Mouse (Mus musculus) spleen, adult 12 weeks (tissue): ENCODE measurements around the gene Dmrtc2.
"Not testable (repeated sequence)": the region's sequence is repeated elsewhere in the genome, so short reads cannot be mapped to it uniquely, and the experiment has no call there.

Experiments
- DNase-seq: peaks from one replicate; pipeline ENCODE4 v3.0.0; 2022; ENCODE audit warnings: low spot score

Gene Dmrtc2

GRCm38 (mm10) chr7:24869532-24870165, at the start of gene Dmrtc2, which contains the start of gene Lypd4:
TSS of gene Dmrtc2 (plus strand) at chr7:24870057.
TSS of gene Lypd4 (minus strand) at chr7:24869941.
- DNase-seq, result no peak

GRCm38 (mm10) chr7:24824452-24824851, 45.4 kb upstream of the Dmrtc2 start:
- DNase-seq, result no peak

GRCm38 (mm10) chr7:24827181-24827580, 42.7 kb upstream of the Dmrtc2 start:
- DNase-seq, result no peak

GRCm38 (mm10) chr7:24838732-24839409, 31.0 kb upstream of the Dmrtc2 start:
- DNase-seq, result peak; percentile 47

GRCm38 (mm10) chr7:24839410-24839808, 30.4 kb upstream of the Dmrtc2 start:
- no peak for DNase-seq

GRCm38 (mm10) chr7:24840331-24840730, 29.5 kb upstream of the Dmrtc2 start:
- DNase-seq, result no peak

GRCm38 (mm10) chr7:24841009-24841408, 28.8 kb upstream of the Dmrtc2 start:
- DNase-seq, result no peak

- DNase-seq, result no peak
Measured at GRCm38 (mm10) chr7:24844144-24844543, 25.7 kb upstream of the Dmrtc2 start.

- no peak for DNase-seq
Measured at GRCm38 (mm10) chr7:24845181-24845580, 24.7 kb upstream of the Dmrtc2 start.

GRCm38 (mm10) chr7:24845713-24846112, 24.1 kb upstream of the Dmrtc2 start:
- no peak for DNase-seq

- not testable (repeated sequence) for DNase-seq
Measured at GRCm38 (mm10) chr7:24846576-24846975, 23.3 kb upstream of the Dmrtc2 start.

- DNase-seq, result no peak
Measured at GRCm38 (mm10) chr7:24850162-24850561, 19.7 kb upstream of the Dmrtc2 start.

GRCm38 (mm10) chr7:24850899-24851303, 19.0 kb upstream of the Dmrtc2 start:
- peak; percentile 33 for DNase-seq

- no peak for DNase-seq
Measured at GRCm38 (mm10) chr7:24851596-24852325, 18.1 kb upstream of the Dmrtc2 start.

- peak; percentile 63 for DNase-seq
Measured at GRCm38 (mm10) chr7:24852557-24853232, 17.2 kb upstream of the Dmrtc2 start.

GRCm38 (mm10) chr7:24853233-24853563, 16.7 kb upstream of the Dmrtc2 start:
- no peak for DNase-seq

- DNase-seq, result no peak
Measured at GRCm38 (mm10) chr7:24853695-24854094, 16.2 kb upstream of the Dmrtc2 start.

- no peak for DNase-seq
Measured at GRCm38 (mm10) chr7:24856460-24857120, 13.3 kb upstream of the Dmrtc2 start.

- DNase-seq, result peak; percentile 35
Measured at GRCm38 (mm10) chr7:24859234-24859633, 10.6 kb upstream of the Dmrtc2 start.

- DNase-seq, result no peak
Measured at GRCm38 (mm10) chr7:24861913-24862312, 7.9 kb upstream of the Dmrtc2 start, which contains the start of gene Gm9844. TSS of gene Gm9844 (plus strand) at chr7:24862213.

GRCm38 (mm10) chr7:24862853-24863252, 7.0 kb upstream of the Dmrtc2 start:
- DNase-seq, result no peak

- DNase-seq, result no peak
Measured at GRCm38 (mm10) chr7:24864156-24864555, 5.7 kb upstream of the Dmrtc2 start.
